Mouse (Mus musculus) erythroblast, embryonic 14.5 days (primary cell): ENCODE results near the gene Aak1. TPM values are rescaled to one million over a fixed set of nuclear protein-coding genes. Genes with fewer than 3 reads are reported as not detected.

ENCODE experiments used
- H3K27me3 ChIP-seq: 2 replicates; pipeline ENCODE4 v1.6.1; 2012; ENCODE audit warnings: inconsistent platforms; ENCODE audit not compliant: control insufficient read depth
- H3K36me3 ChIP-seq: 2 replicates; pipeline ENCODE4 v1.6.1; 2012; ENCODE audit warnings: mild to moderate bottlenecking, inconsistent platforms; ENCODE audit not compliant: control insufficient read depth
- H3K4me1 ChIP-seq: 2 replicates; pipeline ENCODE4 v1.6.1; 2012; ENCODE audit warnings: inconsistent platforms; ENCODE audit not compliant: control insufficient read depth
- H3K4me3 ChIP-seq: replicated peaks from 2 replicates; pipeline ENCODE3; 2012; ENCODE audit warnings: moderate library complexity, mild to moderate bottlenecking, inconsistent platforms
- H3K9me3 ChIP-seq: 2 replicates; pipeline ENCODE4 v1.6.1; 2012; ENCODE audit warnings: low read length, inconsistent platforms, mixed read lengths; ENCODE audit not compliant: control insufficient read depth
- GATA1 ChIP-seq: IDR thresholded peaks from 2 replicates; pipeline ENCODE4 v1.6.1; 2012; ENCODE audit warnings: low read length, inconsistent platforms, mixed read lengths
- TAL1 ChIP-seq: IDR thresholded peaks from 3 replicates; pipeline ENCODE4 v1.6.1; 2012; ENCODE audit warnings: low read length, inconsistent platforms, mixed read lengths
- polyA plus RNA-seq: library from polyadenylated mRNA; stranded (reverse); fragments of >175 nt; gene quantifications from 2 replicates; pipeline ENCODE4 v1.2.3, GENCODE M21; 2012

Gene Aak1
- polyA plus RNA-seq, 1 experiment: 0.71 TPM

GRCm38 (mm10) chr6:86989576-86989975, 140.3 kb downstream of the Aak1 start:
- no peaks in the 10 kb centered on the region for H3K27me3 ChIP-seq
- TF ChIP-seq TAL1: no peak
- TF ChIP-seq GATA1: no peak
- no peaks in the 10 kb centered on the region for H3K4me1 ChIP-seq
- no peak overlapping the region for H3K4me3 ChIP-seq
- no peaks in the 10 kb centered on the region for H3K9me3 ChIP-seq
- H3K36me3 ChIP-seq: peaks cover 5% of the 10 kb centered on the region; the same call in 1 of the 2 replicates

- no peaks in the 10 kb centered on the region for H3K27me3 ChIP-seq
- H3K9me3 ChIP-seq: no peaks in the 10 kb centered on the region
- TF ChIP-seq GATA1 (no peak), TAL1 (no peak)
- H3K4me3 ChIP-seq: no peak overlapping the region
- no peaks in the 10 kb centered on the region; the same call in 1 of the 2 replicates for H3K4me1 ChIP-seq
- peaks cover 14% of the 10 kb centered on the region for H3K36me3 ChIP-seq
These were observed 141.7 kb downstream of the Aak1 start for GRCm38 (mm10) chr6:86991041-86991440.

DNA sequence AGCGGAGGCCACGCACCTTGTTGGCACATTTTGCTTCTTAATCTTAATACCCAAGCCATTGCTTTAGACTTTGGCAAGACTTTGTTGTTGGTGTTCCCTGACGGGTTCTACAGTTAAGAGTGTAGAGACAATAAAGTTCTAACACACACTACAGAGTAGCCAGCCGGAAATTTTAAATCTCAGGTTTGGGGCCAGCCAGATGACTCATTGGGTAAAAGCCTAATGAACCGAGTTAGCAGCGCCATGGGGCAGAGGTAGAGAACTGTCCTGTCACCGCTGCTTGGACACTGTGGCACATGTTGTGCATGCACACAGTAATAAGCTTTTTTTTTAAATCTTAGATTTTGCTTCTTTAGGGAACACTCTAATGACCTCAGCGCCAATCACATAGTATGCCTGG, 143.0 kb downstream of the Aak1 start:
- peaks cover 26% of the 10 kb centered on the region for H3K36me3 ChIP-seq

GRCm38 (mm10) chr6:86994254-86994653, 144.9 kb downstream of the Aak1 start:
- Histone ChIP-seq H3K4me3 (no peak overlapping the region), H3K9me3 (no peaks in the 10 kb centered on the region), H3K27me3 (no peaks in the 10 kb centered on the region), H3K36me3 (peaks cover 36% of the 10 kb centered on the region), H3K4me1 (no peaks in the 10 kb centered on the region; the same call in 1 of the 2 replicates)
- no peak for TF ChIP-seq TAL1
- no peak for TF ChIP-seq GATA1

More for the DNA sequence above, 143.0 kb downstream of the Aak1 start:
- no peaks in the 10 kb centered on the region for H3K9me3 ChIP-seq
- no peaks in the 10 kb centered on the region; the same call in 1 of the 2 replicates for H3K4me1 ChIP-seq
- TF ChIP-seq TAL1 (no peak), GATA1 (no peak)
- H3K27me3 ChIP-seq: no peaks in the 10 kb centered on the region
- H3K4me3 ChIP-seq: no peak overlapping the region

DNA sequence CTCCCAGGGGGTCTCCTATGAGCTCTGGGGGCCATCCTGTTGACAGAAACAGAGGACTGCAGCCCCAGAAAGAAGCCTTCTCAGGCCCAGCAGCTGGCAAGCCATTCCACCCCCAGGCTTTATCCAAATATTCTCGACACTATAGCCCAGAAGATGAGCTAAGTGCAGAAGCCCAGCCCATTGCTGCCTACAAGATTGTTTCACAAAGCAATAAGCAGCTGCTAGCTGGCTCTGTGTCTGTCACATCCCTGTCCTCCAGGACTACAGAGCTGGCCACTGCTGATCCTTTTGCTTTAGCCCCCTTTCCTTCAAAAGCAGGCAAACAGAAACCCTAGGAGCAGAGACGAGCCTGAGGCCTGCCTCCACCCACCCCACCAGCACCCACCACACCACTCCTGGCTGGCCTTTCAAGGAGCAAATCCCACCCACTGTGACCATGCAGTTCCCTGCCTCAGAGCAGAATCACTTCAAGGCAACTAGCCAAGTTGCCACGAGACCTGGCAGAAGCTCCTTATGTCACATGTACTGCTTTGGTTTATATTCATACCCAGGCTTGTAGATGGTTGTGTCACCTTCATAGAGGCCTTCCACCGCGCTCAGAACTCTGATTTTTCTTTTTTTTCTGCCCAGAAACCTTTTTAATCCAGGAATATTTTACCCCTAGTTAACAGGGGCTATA, 147.5 kb downstream of the Aak1 start:
- H3K27me3 ChIP-seq: no peaks in the 10 kb centered on the region
- H3K36me3 ChIP-seq: peaks cover 33% of the 10 kb centered on the region

GRCm38 (mm10) chr6:86997360-86997759, 148.0 kb downstream of the Aak1 start:
- Histone ChIP-seq H3K9me3 (no peaks in the 10 kb centered on the region), H3K36me3 (peaks cover 33% of the 10 kb centered on the region), H3K4me3 (no peak overlapping the region), H3K4me1 (no peaks in the 10 kb centered on the region; the same call in 1 of the 2 replicates), H3K27me3 (no peaks in the 10 kb centered on the region)
- TF ChIP-seq TAL1 (no peak), GATA1 (no peak)

More for the DNA sequence above, 147.5 kb downstream of the Aak1 start:
- Histone ChIP-seq H3K9me3 (no peaks in the 10 kb centered on the region), H3K4me3 (no peak overlapping the region), H3K4me1 (no peaks in the 10 kb centered on the region; the same call in 1 of the 2 replicates)
- no peak for TF ChIP-seq TAL1
- TF ChIP-seq GATA1: no peak

- H3K9me3 ChIP-seq: no peaks in the 10 kb centered on the region
- H3K4me1 ChIP-seq: peaks cover 2% of the 10 kb centered on the region; the same call in 1 of the 2 replicates
- no peaks in the 10 kb centered on the region for H3K27me3 ChIP-seq
- H3K36me3 ChIP-seq: peaks cover 16% of the 10 kb centered on the region
- TF ChIP-seq TAL1 (no peak), GATA1 (no peak)
- no peak overlapping the region for H3K4me3 ChIP-seq
These were observed 152.7 kb downstream of the Aak1 start for GRCm38 (mm10) chr6:87001995-87002394.

DNA sequence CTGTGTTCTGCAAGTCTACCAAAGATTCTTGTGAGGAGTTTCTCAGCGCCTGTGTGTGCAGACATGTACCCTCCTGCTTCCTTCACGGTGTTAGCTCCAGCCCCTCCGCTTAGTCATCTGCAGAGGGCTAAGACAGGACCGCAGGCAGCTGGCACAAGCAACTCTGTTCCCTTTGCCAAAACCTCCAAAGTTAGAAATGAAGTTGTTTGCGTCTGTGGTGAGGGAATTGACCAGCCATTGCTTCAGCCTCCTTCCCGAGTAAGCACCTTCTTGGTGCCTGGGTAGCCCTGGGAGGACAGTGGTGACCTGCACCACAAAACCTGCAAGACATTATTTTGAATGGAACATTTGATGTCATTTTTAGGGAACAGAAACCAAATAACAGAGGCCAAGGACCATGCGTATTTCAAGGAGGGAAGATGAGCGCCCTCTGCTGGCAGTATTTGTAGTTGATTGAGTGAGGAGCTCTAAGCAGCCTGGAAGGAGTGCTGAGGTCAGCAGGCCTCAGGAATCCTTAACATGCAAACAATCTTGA, 153.3 kb downstream of the Aak1 start:
- Histone ChIP-seq H3K4me1 (peaks cover 2% of the 10 kb centered on the region; the same call in 1 of the 2 replicates), H3K27me3 (no peaks in the 10 kb centered on the region), H3K36me3 (peaks cover 10% of the 10 kb centered on the region), H3K9me3 (no peaks in the 10 kb centered on the region), H3K4me3 (no peak overlapping the region)
- no peak for TF ChIP-seq GATA1
- TF ChIP-seq TAL1: no peak

DNA sequence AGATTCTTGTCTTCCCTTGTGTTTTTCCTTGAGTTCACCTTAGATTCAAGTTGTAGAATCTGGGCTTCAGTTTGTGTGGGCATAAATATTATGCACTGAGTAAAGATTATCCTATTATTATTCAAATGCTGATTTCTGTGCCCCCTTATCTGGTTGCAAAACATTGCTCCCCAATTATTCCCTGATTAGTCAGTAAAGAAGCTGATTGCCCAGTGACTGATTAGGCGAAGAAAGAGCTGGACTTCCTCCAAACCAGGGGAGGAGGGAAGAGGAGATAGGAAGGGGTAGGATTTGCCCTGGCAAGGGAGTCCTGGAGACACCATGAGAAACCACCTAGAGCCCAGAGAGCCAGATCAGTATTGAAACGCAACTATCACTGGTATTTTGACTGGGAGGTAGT, 154.8 kb downstream of the Aak1 start:
- Histone ChIP-seq H3K27me3 (no peaks in the 10 kb centered on the region), H3K36me3 (no peaks in the 10 kb centered on the region), H3K9me3 (no peaks in the 10 kb centered on the region), H3K4me1 (peaks cover 3% of the 10 kb centered on the region), H3K4me3 (no peak overlapping the region)
- TF ChIP-seq TAL1: no peak
- no peak for TF ChIP-seq GATA1

- TF ChIP-seq TAL1: no peak
- Histone ChIP-seq H3K36me3 (no peaks in the 10 kb centered on the region), H3K4me1 (peaks cover 16% of the 10 kb centered on the region), H3K27me3 (no peaks in the 10 kb centered on the region), H3K4me3 (no peak overlapping the region), H3K9me3 (no peaks in the 10 kb centered on the region)
These were observed 156.3 kb downstream of the Aak1 start for GRCm38 (mm10) chr6:87005577-87005976.
